Mouse (Mus musculus): Measurements from ENCODE around the gene Elmod2.

GRCm38 (mm10) chr8:83331899-83332697 is at the start of gene Elmod2:
- TF ChIP-seq CTCF (IDR thresholded peaks at IDR 0.05; ENCODE audit: low read depth) (no peak), EP300 (IDR thresholded peaks at IDR 0.05; ENCODE audit: low read depth) (no peak)

All from heart, postnatal 0 days (tissue).